In the genomic region with DNA sequence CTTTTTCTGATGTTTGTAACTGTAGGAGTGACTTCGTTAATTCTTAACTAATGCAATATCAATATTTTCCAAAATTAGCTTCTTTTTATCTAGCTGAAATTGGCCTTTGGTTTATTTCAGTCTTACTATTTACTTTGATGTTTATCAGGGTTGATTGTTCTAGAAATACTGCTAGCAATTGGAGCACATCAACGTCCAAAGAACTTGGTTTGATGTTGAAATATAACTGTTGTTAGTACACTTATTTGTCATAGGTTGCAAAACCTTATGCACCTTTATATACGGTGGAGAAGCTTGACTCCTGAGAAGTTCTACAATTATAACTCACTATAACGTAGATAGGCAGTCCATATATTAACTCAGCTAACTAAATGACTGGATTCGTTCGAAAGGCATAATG, we compare ENCODE assay signal across 21 mouse cellular contexts. TPM values are rescaled to one million over a fixed set of nuclear protein-coding genes. Genes with fewer than 3 reads are reported as not detected.
A peak's percentile ranks its signal among the peaks of the same experiment; 100 is the strongest.
DNase-seq lines count a peak whose midpoint lies in the region; ATAC-seq and TF ChIP-seq lines count a peak whose summit lies in the region.
"Had no signal": no experiment of that assay in that cellular context is flagged by ENCODE, and none has a peak within 500 bp of the region (broad histone marks: within the 10 kb centered on the region; RNA-seq: fewer than 3 reads in every experiment).

No protein-coding gene starts in this region.

- peaks cover 15% of the 10 kb centered on the region for H3K79me2 ChIP-seq in macrophage (ENCODE audit: inconsistent target)

- H3K27ac ChIP-seq in forebrain, embryonic 13.5 days = no peak overlapping the region
- H3K27ac ChIP-seq in forebrain, embryonic 12.5 days = no peak overlapping the region
- H3K27ac ChIP-seq in heart, postnatal 0 days (ENCODE audit: low read depth) = peak overlapping the region; percentile 62
- peak overlapping the region; percentile 72 for H3K27ac ChIP-seq in bone marrow macrophage, adult 2 months (ENCODE audit: insufficient read depth, low read depth, low read length)
- peak overlapping the region; percentile 67 for H3K27ac ChIP-seq in macrophage
- H3K27ac ChIP-seq: embryonic facial prominence, embryonic 12.5 days; hindbrain, embryonic 12.5 days had no signal

- no peak for TF ChIP-seq POLR2A in bone marrow macrophage, adult 2 months (IDR thresholded peaks at IDR 0.05; ENCODE audit: borderline replicate concordance, low read depth, low read length)

- H3K36me3 ChIP-seq in forebrain, embryonic 13.5 days (ENCODE audit: poor library complexity, severe bottlenecking) = no peaks in the 10 kb centered on the region
- H3K36me3 ChIP-seq in forebrain, embryonic 12.5 days (replicated peaks) = no peaks in the 10 kb centered on the region
- H3K36me3 ChIP-seq in heart, postnatal 0 days (replicated peaks; ENCODE audit: control insufficient read depth, insufficient read depth, low read length) = no peaks in the 10 kb centered on the region
- no peaks in the 10 kb centered on the region for H3K36me3 ChIP-seq in macrophage (ENCODE audit: inconsistent target)
- H3K36me3 ChIP-seq: embryonic facial prominence, embryonic 12.5 days; hindbrain, embryonic 12.5 days had no signal

- no peak overlapping the region for H3K4me3 ChIP-seq in forebrain, embryonic 13.5 days
- H3K4me3 ChIP-seq in forebrain, embryonic 12.5 days (replicated peaks) = no peak overlapping the region
- no peak overlapping the region for H3K4me3 ChIP-seq in heart, postnatal 0 days (ENCODE audit: low read depth, low read length)
- no peak overlapping the region; the same call in 1 of the 2 replicates for H3K4me3 ChIP-seq in bone marrow macrophage, adult 2 months (ENCODE audit: insufficient read depth, low read length)
- H3K4me3 ChIP-seq in macrophage (ENCODE audit: inconsistent target) = no peak overlapping the region
- H3K4me3 ChIP-seq: embryonic facial prominence, embryonic 12.5 days; hindbrain, embryonic 12.5 days had no signal

- H3K27me3 ChIP-seq in forebrain, embryonic 13.5 days = no peaks in the 10 kb centered on the region
- no peaks in the 10 kb centered on the region for H3K27me3 ChIP-seq in forebrain, embryonic 12.5 days
- H3K27me3 ChIP-seq in heart, postnatal 0 days (ENCODE audit: control insufficient read depth, insufficient read depth, low read length) = no peaks in the 10 kb centered on the region
- H3K27me3 ChIP-seq: embryonic facial prominence, embryonic 12.5 days; hindbrain, embryonic 12.5 days had no signal

- 61% methylated on average over 6 of the region's 6 CpGs for WGBS in forebrain, embryonic 13.5 days
- 59% methylated on average over 6 of the region's 6 CpGs for WGBS in forebrain, embryonic 12.5 days
- WGBS in heart, postnatal 0 days = 82% methylated on average over 6 of the region's 6 CpGs
- 62% methylated on average over 6 of the region's 6 CpGs for WGBS in macrophage (ENCODE audit: missing documents)

- no peak for TF ChIP-seq CTCF in heart, postnatal 0 days (IDR thresholded peaks at IDR 0.05; ENCODE audit: low read depth)
- TF ChIP-seq CTCF in bone marrow macrophage, adult 2 months (IDR thresholded peaks at IDR 0.05; ENCODE audit: low read depth, low read length) = no peak

- peaks cover 9% of the 10 kb centered on the region; the same call in 1 of the 2 replicates for H3K4me1 ChIP-seq in forebrain, embryonic 13.5 days
- no peaks in the 10 kb centered on the region for H3K4me1 ChIP-seq in forebrain, embryonic 12.5 days
- peaks cover 3% of the 10 kb centered on the region; the same call in 1 of the 2 replicates for H3K4me1 ChIP-seq in heart, postnatal 0 days (ENCODE audit: control insufficient read depth, insufficient read depth)
- H3K4me1 ChIP-seq in bone marrow macrophage, adult 2 months (ENCODE audit: control insufficient read depth, insufficient read depth, low read length) = peaks cover 32% of the 10 kb centered on the region
- H3K4me1 ChIP-seq: embryonic facial prominence, embryonic 12.5 days; hindbrain, embryonic 12.5 days had no signal

- H3K9ac ChIP-seq in forebrain, embryonic 13.5 days = no peak overlapping the region
- no peak overlapping the region for H3K9ac ChIP-seq in forebrain, embryonic 12.5 days
- H3K9ac ChIP-seq in heart, postnatal 0 days (replicated peaks; ENCODE audit: low read depth, low read length) = no peak overlapping the region
- H3K9ac ChIP-seq: embryonic facial prominence, embryonic 12.5 days; hindbrain, embryonic 12.5 days had no signal

- no peak for ATAC-seq in forebrain, embryonic 13.5 days
- ATAC-seq in forebrain, embryonic 12.5 days (ENCODE audit: low FRiP score) = no peak
- ATAC-seq in heart, postnatal 0 days (ENCODE audit: insufficient read depth, low read depth) = no peak
- ATAC-seq: forebrain, embryonic 16.5 days; hindbrain, embryonic 16.5 days; inflammation-experienced regulatory T-cells, adult 6 months had no signal

- no peak for DNase-seq in heart, postnatal 0 days (ENCODE audit: low spot score)
- no peak for DNase-seq in heart, adult 8-10 months (ENCODE audit: low spot score)
- no peak for DNase-seq in embryo, embryonic 9.5 days (ENCODE audit: extremely low spot score)
- DNase-seq: adrenal gland, postnatal 14 days; cerebellum, adult 2 months; cerebellum, postnatal 14 days; embryo, embryonic 11 days; gastrocnemius, postnatal 36 days; heart, adult 18-20 months; heart, postnatal 36 days; kidney, adult 2 months had no signal

- TF ChIP-seq EP300 in heart, postnatal 0 days (IDR thresholded peaks at IDR 0.05; ENCODE audit: low read depth) = no peak

- H3K9me3 ChIP-seq in forebrain, embryonic 13.5 days (replicated peaks) = no peaks in the 10 kb centered on the region
- H3K9me3 ChIP-seq in forebrain, embryonic 12.5 days = no peaks in the 10 kb centered on the region
- H3K9me3 ChIP-seq in heart, postnatal 0 days (replicated peaks; ENCODE audit: control insufficient read depth, low read length) = no peaks in the 10 kb centered on the region
- H3K9me3 ChIP-seq: embryonic facial prominence, embryonic 12.5 days; hindbrain, embryonic 12.5 days had no signal

- peak overlapping the region; percentile 29; the same call in 1 of the 2 replicates for H3K4me2 ChIP-seq in forebrain, embryonic 13.5 days
- no peak overlapping the region for H3K4me2 ChIP-seq in forebrain, embryonic 12.5 days
- peak overlapping the region; percentile 33; the same call in 1 of the 2 replicates for H3K4me2 ChIP-seq in heart, postnatal 0 days (ENCODE audit: low read depth, low read length)
- H3K4me2 ChIP-seq: embryonic facial prominence, embryonic 12.5 days; heart, embryonic 11.5 days; hindbrain, embryonic 12.5 days had no signal

RNA-seq across cellular contexts. Expression of a gene that starts 14.8 kb away (rescaled TPM):
- 13.7 and 14.6 TPM in 2 replicates for polyA plus RNA-seq in forebrain, embryonic 13.5 days (2015; fragmentation: Nextera tagmentation; extraction: Ambion mirVana)
- polyA plus RNA-seq in forebrain, embryonic 12.5 days (2016; fragmentation: Nextera tagmentation; extraction: Ambion mirVana) = 19.4 and 22.6 TPM in 2 replicates
- total RNA-seq in heart, postnatal 0 days (2014; rRNA removed; ENCODE audit: low replicate concordance) = 57.6 and 82.0 TPM in 2 replicates
- 64.7 and 72.4 TPM in 2 replicates for polyA plus RNA-seq in heart, postnatal 0 days (2015; fragmentation: Nextera tagmentation; extraction: Ambion mirVana)
- total RNA-seq in heart, adult 8-10 months (2022) = 10 to 100 TPM; 47.6 to 53.7 (median 51.1) TPM
- polyA plus RNA-seq in bone marrow macrophage, adult 2 months (2012; ENCODE audit: insufficient read depth, insufficient read length, missing spikeins) = 12.5 and 15.9 TPM in 2 replicates
- total RNA-seq in macrophage (2018; cell fraction: chromatin; rRNA removed) = 10 to 100 TPM; 24.5 to 48.8 (median 31.1) TPM
- total RNA-seq in macrophage (2018; cell fraction: cytosol; rRNA removed) = 10 to 100 TPM; 11.1 to 18.2 (median 13.7) TPM
- total RNA-seq in macrophage (2018; cell fraction: nucleus; rRNA removed) = 10 to 100 TPM; 21.0 to 40.9 (median 26.7) TPM
- 14.7 to 24.2 TPM (median 16.8 TPM) in 3 replicates for polyA plus RNA-seq in macrophage (2018)

Comparison
In these comparisons a context has a peak if more than half of its experiments do, and no peak if none do; other contexts are left out.
1. H3K27ac ChIP-seq: peak in heart, postnatal 0 days (single experiment), bone marrow macrophage, adult 2 months (single experiment) and macrophage (single experiment); none in forebrain, embryonic 13.5 days (single experiment) and forebrain, embryonic 12.5 days (single experiment).